Mouse (Mus musculus): ENCODE results near the gene Togaram1. TPM values are rescaled to one million over a fixed set of nuclear protein-coding genes. Genes with fewer than 3 reads are reported as not detected.

Gene Togaram1
- polyA plus RNA-seq, 1 experiment from 2014 or later, result 31.0 TPM

DNA sequence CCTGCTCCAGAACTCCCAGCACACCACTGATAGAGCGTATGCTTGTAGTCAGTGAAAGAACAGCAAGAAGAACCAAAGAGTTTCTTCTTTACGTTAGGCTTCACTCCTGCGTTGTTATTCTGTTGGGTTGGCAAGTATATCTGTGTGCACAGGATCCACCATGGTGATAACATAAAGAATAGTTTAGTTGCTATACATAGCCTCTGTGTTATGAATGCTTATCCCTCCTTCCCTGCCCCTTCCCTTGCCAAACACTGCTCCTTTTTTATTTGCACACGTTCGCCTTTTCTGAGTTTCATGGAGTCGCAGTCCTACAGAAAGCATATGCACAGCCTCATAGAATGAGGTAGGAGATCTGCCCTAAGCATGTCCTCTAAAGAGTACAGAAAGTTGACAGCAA, 6.5 kb downstream of the Togaram1 start:
- ATAC-seq (ENCODE audit: insufficient number of reproducible peaks, insufficient read depth, low FRiP score, low TSS enrichment, low read depth), result no peak
- WGBS, result 85% methylated on average over 6 of the region's 6 CpGs

DNA sequence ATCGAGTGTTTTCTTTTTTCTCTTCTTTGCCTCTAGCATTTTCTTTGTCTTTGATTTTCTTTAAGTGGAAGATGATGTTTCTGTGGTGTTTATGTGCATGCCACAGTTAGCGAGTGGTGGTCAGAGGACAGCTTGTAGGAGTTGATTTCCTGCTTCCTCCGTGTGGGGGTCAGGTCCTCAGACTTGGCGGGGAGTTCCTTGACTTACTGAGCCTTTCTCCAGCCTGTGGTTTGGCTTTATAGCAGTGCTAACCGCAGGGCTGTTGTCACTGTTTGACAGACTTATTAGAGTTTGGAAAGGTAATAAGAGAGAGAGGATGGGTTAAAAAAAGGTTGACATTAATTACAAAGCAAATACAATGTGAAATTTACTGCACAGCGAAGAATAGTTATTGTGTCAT, 10.0 kb downstream of the Togaram1 start:
- H3K9ac ChIP-seq (replicated peaks), result no peak overlapping the region
- H3K27me3 ChIP-seq, result no peaks in the 10 kb centered on the region
- peaks cover 35% of the 10 kb centered on the region for H3K36me3 ChIP-seq
- H3K4me3 ChIP-seq (replicated peaks), result no peak overlapping the region
- 40% methylated on average over 6 of the region's 6 CpGs for WGBS
- no peaks in the 10 kb centered on the region for H3K9me3 ChIP-seq
- H3K27ac ChIP-seq, result no peak overlapping the region
- H3K4me2 ChIP-seq, result no peak overlapping the region
- ATAC-seq (ENCODE audit: insufficient number of reproducible peaks, insufficient read depth, low FRiP score, low TSS enrichment, low read depth), result no peak
- peaks cover 11% of the 10 kb centered on the region for H3K4me1 ChIP-seq (replicated peaks)

More for the DNA sequence above, 6.5 kb downstream of the Togaram1 start:
- H3K4me1 ChIP-seq (replicated peaks), result peaks cover 26% of the 10 kb centered on the region
- peaks cover 5% of the 10 kb centered on the region; the same call in 1 of the 2 replicates for H3K36me3 ChIP-seq
- H3K4me2 ChIP-seq, result no peak overlapping the region
- no peaks in the 10 kb centered on the region for H3K9me3 ChIP-seq
- no peaks in the 10 kb centered on the region for H3K27me3 ChIP-seq
- no peak overlapping the region for H3K27ac ChIP-seq
- H3K4me3 ChIP-seq (replicated peaks), result no peak overlapping the region
- no peak overlapping the region for H3K9ac ChIP-seq (replicated peaks)

DNA sequence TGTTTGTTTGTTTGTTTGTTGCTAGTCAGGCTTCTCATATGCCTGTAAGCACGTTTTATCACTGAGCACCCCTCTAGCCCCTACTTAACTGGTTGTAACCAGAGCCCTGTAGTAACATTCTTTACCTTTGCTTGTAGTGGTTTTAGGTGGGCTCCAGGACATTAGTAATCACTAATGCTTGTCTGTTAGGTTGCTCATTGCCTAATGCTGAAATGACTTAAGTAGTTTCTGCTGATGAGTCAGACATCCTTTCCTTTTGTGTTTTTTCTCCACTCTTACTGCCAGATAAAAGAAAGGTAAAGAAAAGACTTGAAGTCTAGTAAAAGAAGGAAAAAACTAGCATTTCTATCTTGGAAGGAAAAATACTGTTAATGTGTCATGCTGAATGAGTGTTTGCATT, 10.6 kb downstream of the Togaram1 start:
- Histone ChIP-seq H3K9me3 (no peaks in the 10 kb centered on the region), H3K4me3 (replicated peaks) (no peak overlapping the region), H3K4me2 (no peak overlapping the region), H3K27me3 (no peaks in the 10 kb centered on the region), H3K4me1 (replicated peaks) (peaks cover 6% of the 10 kb centered on the region; the same call in 1 of the 2 replicates), H3K9ac (replicated peaks) (no peak overlapping the region), H3K27ac (no peak overlapping the region), H3K36me3 (peaks cover 37% of the 10 kb centered on the region)
- WGBS, result 33% methylated on average over 1 of the region's 1 CpGs
- ATAC-seq (ENCODE audit: insufficient number of reproducible peaks, insufficient read depth, low FRiP score, low TSS enrichment, low read depth), result no peak

DNA sequence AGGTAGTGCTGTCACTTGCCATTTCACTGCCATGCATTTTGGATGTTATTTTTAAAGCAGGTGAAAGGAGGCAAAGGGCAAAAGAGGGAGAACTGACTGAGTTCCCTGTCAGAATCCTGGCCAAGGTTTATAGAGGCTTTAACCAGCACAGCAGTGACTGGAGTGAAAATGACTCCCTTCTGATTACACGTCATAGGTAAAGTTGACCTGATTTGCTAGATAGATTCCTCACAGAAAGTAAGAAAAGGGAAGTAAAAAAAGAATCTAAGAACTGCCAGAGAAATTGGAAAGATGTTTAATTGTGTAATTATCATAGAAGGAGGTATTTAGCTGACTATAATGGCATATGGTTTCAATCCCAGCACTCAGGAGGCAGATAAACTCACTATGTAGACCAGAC, 11.9 kb downstream of the Togaram1 start:
- Histone ChIP-seq H3K27ac (no peak overlapping the region), H3K4me2 (no peak overlapping the region), H3K27me3 (no peaks in the 10 kb centered on the region), H3K9ac (replicated peaks) (no peak overlapping the region), H3K36me3 (peaks cover 44% of the 10 kb centered on the region), H3K9me3 (no peaks in the 10 kb centered on the region), H3K4me1 (replicated peaks) (no peaks in the 10 kb centered on the region), H3K4me3 (replicated peaks) (no peak overlapping the region)
- WGBS, result 81% methylated on average over 1 of the region's 1 CpGs
- no peak for ATAC-seq (ENCODE audit: insufficient number of reproducible peaks, insufficient read depth, low FRiP score, low TSS enrichment, low read depth)

DNA sequence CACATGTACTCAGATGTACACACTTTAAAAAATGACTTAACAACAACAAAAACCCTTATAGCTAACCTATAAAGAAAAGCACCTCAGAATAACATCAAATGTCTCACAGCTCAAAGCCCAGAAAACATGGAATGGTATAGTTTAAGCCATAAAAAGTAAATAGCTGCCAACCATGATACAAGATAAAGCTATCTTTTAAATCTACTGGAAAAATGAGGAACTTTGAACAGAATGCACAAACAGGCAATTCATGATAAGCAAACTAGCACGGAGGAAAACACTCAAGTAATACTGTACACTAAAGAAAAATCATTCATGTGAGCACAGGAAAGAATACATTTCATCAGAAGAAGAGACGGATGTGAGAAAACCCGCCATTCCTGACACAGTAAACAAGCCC, 42.1 kb downstream of the Togaram1 start:
- Histone ChIP-seq H3K9ac (replicated peaks) (no peak overlapping the region), H3K36me3 (peaks cover 72% of the 10 kb centered on the region), H3K27me3 (no peaks in the 10 kb centered on the region), H3K4me2 (no peak overlapping the region), H3K9me3 (no peaks in the 10 kb centered on the region), H3K4me3 (replicated peaks) (no peak overlapping the region), H3K27ac (no peak overlapping the region), H3K4me1 (replicated peaks) (no peaks in the 10 kb centered on the region)
- WGBS, result 97% methylated on average over 3 of the region's 3 CpGs
- no peak for ATAC-seq (ENCODE audit: insufficient number of reproducible peaks, insufficient read depth, low FRiP score, low TSS enrichment, low read depth)

DNA sequence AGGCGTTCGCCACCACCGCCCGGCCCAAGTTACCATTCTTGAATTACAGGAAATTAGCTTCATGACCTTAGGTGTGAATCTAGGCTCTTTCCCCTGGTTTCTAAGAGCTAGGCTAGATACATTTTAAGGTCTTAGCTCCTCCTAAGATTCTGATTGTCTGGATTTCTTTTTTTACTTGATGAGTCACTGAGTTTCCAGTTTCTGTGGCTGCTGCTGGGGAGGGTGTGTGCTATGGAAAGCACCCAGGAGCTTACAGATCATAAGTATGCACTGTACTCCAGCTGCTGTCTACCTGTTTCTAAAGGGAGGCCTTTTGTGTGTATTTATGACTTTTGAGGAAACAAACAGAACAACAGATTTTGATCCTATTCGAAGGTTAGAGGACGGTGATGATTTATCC, 57.2 kb downstream of the Togaram1 start:
- no peak overlapping the region for H3K9ac ChIP-seq (replicated peaks)
- no peaks in the 10 kb centered on the region for H3K27me3 ChIP-seq
- H3K27ac ChIP-seq, result no peak overlapping the region
- H3K4me2 ChIP-seq, result no peak overlapping the region
- peaks cover 22% of the 10 kb centered on the region; the same call in 1 of the 2 replicates for H3K36me3 ChIP-seq
- H3K9me3 ChIP-seq, result no peaks in the 10 kb centered on the region
- no peak for ATAC-seq (ENCODE audit: insufficient number of reproducible peaks, insufficient read depth, low FRiP score, low TSS enrichment, low read depth)
- H3K4me1 ChIP-seq (replicated peaks), result no peaks in the 10 kb centered on the region
- 97% methylated on average over 6 of the region's 6 CpGs for WGBS
- no peak overlapping the region for H3K4me3 ChIP-seq (replicated peaks)

DNA sequence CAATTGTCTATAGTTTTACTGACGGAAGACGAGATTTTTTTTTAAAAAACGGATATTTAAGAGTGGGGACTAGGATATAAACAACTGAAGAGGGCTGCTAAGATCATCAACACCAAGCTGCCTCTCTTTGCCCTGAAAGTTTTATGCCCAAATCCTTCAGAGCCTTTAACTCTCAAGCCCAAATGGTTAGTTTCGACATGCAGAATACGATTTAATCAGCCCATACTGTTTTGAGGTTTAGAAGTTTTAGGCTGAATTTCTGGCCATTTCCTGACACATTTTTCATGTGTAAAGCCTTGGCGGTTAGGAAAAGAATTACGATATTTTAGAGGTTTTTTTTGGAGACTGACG, 70.2 kb downstream of the Togaram1 start:
- 50% methylated on average over 8 of the region's 8 CpGs for WGBS
- H3K4me1 ChIP-seq (replicated peaks), result peaks cover 13% of the 10 kb centered on the region
- H3K36me3 ChIP-seq, result no peaks in the 10 kb centered on the region
- no peaks in the 10 kb centered on the region for H3K27me3 ChIP-seq
- no peak overlapping the region for H3K27ac ChIP-seq
- H3K9me3 ChIP-seq, result no peaks in the 10 kb centered on the region
- ATAC-seq (ENCODE audit: insufficient number of reproducible peaks, insufficient read depth, low FRiP score, low TSS enrichment, low read depth), result 0 out of 2 replicates have a peak, but pooled peaks have one; percentile 18
- H3K4me2 ChIP-seq, result peak overlapping the region; percentile 67
- H3K9ac ChIP-seq (replicated peaks), result peak overlapping the region; percentile 94; the same call in 1 of the 2 replicates
- H3K4me3 ChIP-seq (replicated peaks), result peak overlapping the region; percentile 88

DNA sequence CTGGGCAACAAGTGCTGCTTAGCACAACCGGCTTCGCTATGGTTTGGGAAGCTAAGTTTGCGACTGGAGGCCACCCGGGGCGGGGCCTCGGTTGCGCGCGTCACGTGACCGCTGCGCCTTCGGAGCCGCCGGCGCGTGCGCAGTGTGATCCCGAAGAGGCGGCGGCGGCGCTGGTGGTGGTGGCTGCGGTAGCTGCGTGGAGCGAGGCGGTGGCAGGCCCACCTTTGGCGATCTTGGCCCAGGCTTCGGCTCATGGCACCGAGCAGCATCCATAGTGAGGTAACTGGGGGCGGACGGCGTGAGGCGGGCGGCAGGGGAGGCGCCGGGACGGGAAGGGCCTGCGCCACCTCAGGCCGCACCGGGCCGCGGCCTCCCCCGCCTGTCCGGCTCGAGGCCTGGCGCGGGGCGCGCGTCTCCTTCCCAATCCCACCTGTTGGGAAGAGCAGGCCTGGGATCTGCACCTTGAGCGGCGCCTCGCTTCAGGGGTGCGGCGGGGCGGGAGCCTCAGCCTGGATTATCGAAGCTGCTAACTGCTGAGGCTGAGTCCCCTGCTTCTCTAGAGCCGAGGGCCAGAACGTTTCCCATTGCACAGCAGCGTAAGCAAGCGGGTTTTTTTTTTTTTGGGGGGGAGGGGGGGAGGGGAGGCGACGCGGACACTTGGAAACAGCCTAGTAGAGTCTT, 70.7 kb downstream of the Togaram1 start, which contains the start of gene Prpf39:
Gene Prpf39 (plus strand): TSS at position 144 of the 681 bp plus-strand sequence.
- Histone ChIP-seq H3K4me3 (replicated peaks) (peak within 1 kb of the TSS; percentile 88), H3K27ac (peak within 1 kb of the TSS; percentile 93), H3K9me3 (no peaks in the 10 kb centered on the region), H3K4me2 (peak within 1 kb of the TSS; percentile 67), H3K27me3 (no peaks in the 10 kb centered on the region), H3K4me1 (replicated peaks) (peaks cover 13% of the 10 kb centered on the region), H3K9ac (replicated peaks) (peak within 1 kb of the TSS; percentile 94), H3K36me3 (no peaks in the 10 kb centered on the region)
- peak; percentile 83 for ATAC-seq (ENCODE audit: insufficient number of reproducible peaks, insufficient read depth, low FRiP score, low TSS enrichment, low read depth)
- WGBS, result under 1% methylated on average over 65 of the region's 65 CpGs

DNA sequence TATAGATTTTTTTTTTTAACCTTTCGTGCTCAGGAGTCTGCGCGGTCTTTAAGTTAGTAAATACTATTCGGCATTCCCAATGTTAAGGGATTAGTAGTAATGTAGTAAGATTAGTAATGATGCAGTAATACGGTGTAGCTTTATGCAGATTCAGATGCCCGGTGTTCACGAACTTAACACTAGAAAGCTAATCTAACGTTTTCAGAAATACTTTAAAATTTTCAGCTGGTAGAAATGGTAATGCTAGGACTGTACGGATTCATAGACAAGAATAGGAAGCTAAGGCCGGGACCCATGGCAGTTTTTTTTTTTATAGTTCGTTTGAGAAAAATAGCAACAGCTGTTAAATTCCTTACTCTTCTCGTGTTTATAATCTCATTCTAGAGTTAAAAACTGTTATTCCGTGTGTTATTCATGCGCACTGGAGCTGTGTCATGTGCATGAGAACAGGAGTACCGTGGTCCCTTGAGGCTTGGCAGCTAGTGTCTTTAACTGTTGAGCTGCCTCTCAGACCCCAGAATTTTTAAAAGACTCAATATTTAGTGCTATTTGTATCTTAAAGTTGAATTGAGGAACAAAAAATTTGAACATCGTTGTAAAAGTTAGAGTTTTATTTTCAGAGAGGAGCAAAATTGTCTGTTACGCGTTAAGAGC, 71.4 kb downstream of the Togaram1 start:
- H3K27me3 ChIP-seq, result no peaks in the 10 kb centered on the region
- WGBS, result 18% methylated on average over 18 of the region's 18 CpGs
- no peak overlapping the region for H3K27ac ChIP-seq
- peak overlapping the region; percentile 88 for H3K4me3 ChIP-seq (replicated peaks)
- peak overlapping the region; percentile 67 for H3K4me2 ChIP-seq
- no peaks in the 10 kb centered on the region for H3K36me3 ChIP-seq
- no peaks in the 10 kb centered on the region for H3K9me3 ChIP-seq
- peak overlapping the region; percentile 94 for H3K9ac ChIP-seq (replicated peaks)
- H3K4me1 ChIP-seq (replicated peaks), result peaks cover 13% of the 10 kb centered on the region
- no peak for ATAC-seq (ENCODE audit: insufficient number of reproducible peaks, insufficient read depth, low FRiP score, low TSS enrichment, low read depth)

DNA sequence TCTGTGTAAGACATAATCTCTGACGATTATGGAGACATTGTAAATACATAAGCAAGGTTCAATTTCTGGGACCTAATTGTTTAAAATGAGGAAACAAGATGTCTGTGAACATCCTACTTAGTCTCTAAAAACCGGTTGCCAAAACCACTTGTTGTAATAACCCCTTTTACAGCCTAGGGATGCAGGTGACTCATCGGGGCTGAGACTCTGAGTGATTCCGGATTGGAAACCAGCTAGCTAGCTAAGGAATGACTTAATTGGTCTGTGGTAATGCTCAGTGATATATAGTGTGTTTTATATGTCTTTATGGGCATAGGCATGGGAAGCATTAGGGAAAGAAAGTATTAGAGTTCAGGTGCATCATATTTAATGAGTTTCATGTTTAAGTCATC, 71.9 kb downstream of the Togaram1 start:
- ATAC-seq (ENCODE audit: insufficient number of reproducible peaks, insufficient read depth, low FRiP score, low TSS enrichment, low read depth), result no peak
- Histone ChIP-seq H3K4me3 (replicated peaks) (peak overlapping the region; percentile 88), H3K36me3 (no peaks in the 10 kb centered on the region), H3K27me3 (no peaks in the 10 kb centered on the region), H3K9me3 (no peaks in the 10 kb centered on the region), H3K4me2 (peak overlapping the region; percentile 67), H3K4me1 (replicated peaks) (peaks cover 13% of the 10 kb centered on the region), H3K27ac (no peak overlapping the region), H3K9ac (replicated peaks) (no peak overlapping the region)
- 20% methylated on average over 4 of the region's 4 CpGs for WGBS

DNA sequence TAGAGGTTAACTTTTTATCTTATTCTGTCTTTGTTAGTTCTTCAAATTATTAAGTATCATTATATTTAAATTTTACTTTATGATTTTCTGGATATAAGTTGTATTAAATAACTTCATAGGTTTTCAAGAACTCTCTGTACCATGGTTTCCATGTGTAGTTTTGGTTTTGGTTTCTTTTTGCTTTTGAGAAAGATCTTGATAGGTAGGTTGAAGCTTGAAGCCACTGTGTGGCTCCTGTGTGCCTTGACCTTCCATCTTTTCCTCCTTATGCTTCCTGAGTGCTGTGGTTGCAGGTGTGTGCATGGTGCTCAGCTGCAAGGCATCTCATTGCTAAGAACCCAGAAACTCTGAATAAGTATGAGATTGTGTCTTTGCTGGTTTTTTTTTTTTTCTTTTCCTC, 83.2 kb downstream of the Togaram1 start:
- no peak overlapping the region for H3K4me3 ChIP-seq (replicated peaks)
- H3K9me3 ChIP-seq, result no peaks in the 10 kb centered on the region
- no peak overlapping the region for H3K4me2 ChIP-seq
- peaks cover 47% of the 10 kb centered on the region for H3K36me3 ChIP-seq
- no peak overlapping the region for H3K9ac ChIP-seq (replicated peaks)
- ATAC-seq (ENCODE audit: insufficient number of reproducible peaks, insufficient read depth, low FRiP score, low TSS enrichment, low read depth), result no peak
- no peaks in the 10 kb centered on the region for H3K4me1 ChIP-seq (replicated peaks)
- H3K27ac ChIP-seq, result no peak overlapping the region
- H3K27me3 ChIP-seq, result no peaks in the 10 kb centered on the region
